Mouse (Mus musculus) forebrain, embryonic 14.5 days (tissue): ENCODE results near the gene Trim38. TPM values are rescaled to one million over a fixed set of nuclear protein-coding genes. Genes with fewer than 3 reads are reported as not detected.
"Not testable (repeated sequence)": the region's sequence is repeated elsewhere in the genome, so short reads cannot be mapped to it uniquely, and the experiment has no call there.

Experiments used
- ATAC-seq: fragments of 200-750 bp; cut with Nextera tagmentation; 2 replicates; pipeline ENCODE4 v1.8.0; 2017; ENCODE audit warnings: mild to moderate bottlenecking, moderate library complexity
- DNase-seq: peaks from one replicate; pipeline ENCODE4 v3.0.0-alpha.2; 2015; ENCODE audit warnings: low spot score
- H3K27ac ChIP-seq: fragments of 300-500 bp; sonication (generic); 2 replicates; pipeline ENCODE4 v1.5.1; 2014; ENCODE audit warnings: low read depth, mild to moderate bottlenecking, control low read depth, low read length, moderate library complexity
- H3K27me3 ChIP-seq: fragments of 300-500 bp; sonication (generic); replicated peaks from 2 replicates; pipeline ENCODE4 v1.6.1; 2014; ENCODE audit warnings: low read length, control low read depth, mixed read lengths; ENCODE audit not compliant: control insufficient read depth, insufficient read depth
- H3K36me3 ChIP-seq: fragments of 300-500 bp; sonication (generic); 2 replicates; pipeline ENCODE4 v1.6.1; 2014; ENCODE audit warnings: low read length, control low read depth; ENCODE audit not compliant: control insufficient read depth, insufficient read depth
- H3K4me1 ChIP-seq: fragments of 300-500 bp; sonication (generic); 2 replicates; pipeline ENCODE4 v1.6.1; 2014; ENCODE audit warnings: antibody characterized with exemption, low read length, control low read depth; ENCODE audit not compliant: control insufficient read depth, insufficient read depth
- H3K4me2 ChIP-seq: fragments of 300-500 bp; sonication (generic); 2 replicates; pipeline ENCODE4 v1.6.1; 2014; ENCODE audit warnings: mild to moderate bottlenecking, control low read depth, low read length
- H3K4me3 ChIP-seq: fragments of 300-500 bp; sonication (generic); 2 replicates; pipeline ENCODE4 v1.5.1; 2014; ENCODE audit warnings: low read depth, low read length, control low read depth
- H3K9ac ChIP-seq: fragments of 300-500 bp; sonication (generic); 2 replicates; pipeline ENCODE4 v1.6.1; 2014; ENCODE audit warnings: mild to moderate bottlenecking, low read length, control low read depth, moderate library complexity
- H3K9me3 ChIP-seq: fragments of 300-500 bp; sonication (generic); replicated peaks from 2 replicates; pipeline ENCODE4 v1.6.1; 2016; ENCODE audit warnings: low read length, control low read depth, mixed read lengths; ENCODE audit not compliant: control insufficient read depth
- WGBS: fragments of 180-500 bp; shearing (Covaris S2); extraction: QIAGEN DNeasy Blood & Tissue Kit; methylation state at CpG from one replicate; pipeline ENCODE4 v1.1.7; 2014; 5-methylcytosine and 5-hydroxymethylcytosine counted together
- polyA plus RNA-seq: library from polyadenylated mRNA; unstranded; fragments of >200 nt; fragmentation: Nextera tagmentation; extraction: Ambion mirVana; gene quantifications from 2 replicates; pipeline ENCODE4 v1.2.1, GENCODE M21; 2014

Gene Trim38
- polyA plus RNA-seq, 1 experiment from 2014 or later, result not detected

DNA sequence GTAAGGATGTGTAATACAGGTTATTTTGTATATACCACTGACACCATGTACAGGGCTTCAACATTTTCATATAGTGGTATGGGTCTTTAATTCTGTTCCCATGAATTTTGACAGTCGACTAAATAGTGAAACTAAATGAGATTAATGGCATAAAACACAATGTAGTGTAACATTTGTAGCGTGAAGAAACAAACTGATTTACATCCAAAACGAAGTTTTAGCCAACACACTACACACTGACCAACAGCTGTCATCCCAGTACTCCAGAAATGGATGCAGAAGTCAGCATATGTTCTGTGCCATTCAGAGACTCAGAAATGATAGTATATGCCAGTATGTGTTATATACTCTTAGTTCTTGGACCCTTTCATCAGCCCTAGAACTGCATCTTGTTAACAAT, 11.8 kb upstream of the Trim38 start:
- peak overlapping the region; percentile 67; the same call in 1 of the 2 replicates for H3K4me2 ChIP-seq
- no peak for ATAC-seq
- H3K27ac ChIP-seq, result no peak overlapping the region
- H3K9ac ChIP-seq, result no peak overlapping the region
- H3K36me3 ChIP-seq, result no peaks in the 10 kb centered on the region
- peaks cover 16% of the 10 kb centered on the region for H3K4me1 ChIP-seq
- no peaks in the 10 kb centered on the region for H3K27me3 ChIP-seq
- H3K4me3 ChIP-seq, result no peak overlapping the region
- WGBS, result 43% methylated on average over 3 of the region's 3 CpGs
- H3K9me3 ChIP-seq, result no peaks in the 10 kb centered on the region
- no peak for DNase-seq

DNA sequence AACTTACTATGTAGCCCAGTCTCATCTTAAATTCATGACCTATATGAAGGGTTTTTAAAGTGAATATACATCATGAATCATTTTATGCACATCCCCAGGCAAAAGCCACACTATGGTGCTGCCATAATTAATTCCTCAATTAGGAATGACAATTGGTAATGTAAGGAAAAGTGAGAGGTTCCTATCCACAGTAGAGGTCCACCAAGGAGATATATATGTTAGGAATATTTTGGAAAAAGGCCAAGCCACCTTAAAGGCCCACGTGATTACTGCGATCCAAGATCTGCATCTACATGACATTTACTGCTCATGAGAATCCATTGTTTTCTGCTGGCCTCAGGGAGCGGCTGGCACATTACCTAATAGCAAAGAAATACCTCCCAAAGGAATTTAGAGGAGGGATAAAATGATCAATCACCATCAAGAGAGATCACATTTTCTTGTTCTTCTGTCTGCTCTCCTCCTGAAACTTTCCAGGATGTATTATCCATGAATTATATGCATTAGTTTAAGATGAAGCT, 10.4 kb upstream of the Trim38 start:
- Histone ChIP-seq H3K4me2 (no peak overlapping the region), H3K4me3 (no peak overlapping the region), H3K4me1 (peaks cover 27% of the 10 kb centered on the region), H3K27ac (no peak overlapping the region), H3K9me3 (no peaks in the 10 kb centered on the region), H3K27me3 (no peaks in the 10 kb centered on the region), H3K36me3 (no peaks in the 10 kb centered on the region), H3K9ac (no peak overlapping the region)
- ATAC-seq (no peak), DNase-seq (no peak)
- WGBS, result 78% methylated on average over 3 of the region's 3 CpGs

DNA sequence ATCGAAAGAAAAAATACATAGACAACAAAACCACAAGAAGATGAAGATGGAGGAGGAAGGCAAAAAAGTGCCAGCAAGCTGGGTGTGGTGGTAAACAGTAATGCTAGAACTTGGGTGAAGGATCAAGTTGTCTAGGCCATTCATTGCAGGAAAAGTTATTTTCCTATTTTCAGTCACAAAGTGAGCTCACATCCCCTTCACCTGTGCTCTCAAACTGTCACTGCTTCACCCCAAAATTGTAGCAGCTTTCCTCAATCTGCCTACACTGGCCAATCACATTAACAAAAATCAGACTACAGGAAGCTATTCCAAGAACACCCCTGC, 9.8 kb upstream of the Trim38 start:
- H3K9ac ChIP-seq, result peak overlapping the region; percentile 64
- ATAC-seq, result no peak
- 84% methylated on average over 1 of the region's 1 CpGs for WGBS

DNA sequence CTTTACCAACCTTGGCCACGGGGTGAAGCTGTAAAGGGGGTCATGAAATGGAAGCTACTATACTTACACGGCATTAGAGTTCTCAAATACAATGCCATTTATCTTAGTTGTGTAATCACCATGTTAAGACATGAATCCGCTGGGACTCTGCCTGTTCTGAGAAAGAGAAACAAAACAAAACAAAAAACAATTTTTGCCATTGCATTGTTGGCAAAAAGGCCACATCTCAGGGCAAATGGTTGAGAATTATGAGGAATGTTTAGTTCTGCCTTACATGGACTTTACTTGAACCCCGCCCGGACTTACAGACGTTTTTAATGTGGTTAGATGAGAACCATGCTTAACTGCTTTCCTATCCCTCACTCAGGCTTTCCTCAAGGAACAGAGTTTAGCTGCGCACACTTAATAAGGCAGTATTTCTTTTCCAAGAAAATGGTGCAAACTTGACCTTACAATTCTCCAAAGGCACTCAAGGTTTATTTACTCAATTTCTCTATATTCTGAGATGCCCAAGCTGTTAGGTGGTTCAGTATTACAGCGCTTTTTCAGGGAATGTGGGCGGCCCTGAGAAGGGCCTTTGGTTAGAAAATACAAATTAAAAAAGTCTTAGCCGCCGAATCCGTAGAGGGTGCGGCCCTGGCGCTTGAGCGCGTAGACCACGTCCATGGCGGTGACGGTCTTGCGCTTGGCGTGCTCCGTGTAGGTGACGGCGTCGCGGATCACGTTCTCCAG, 9.3 kb upstream of the Trim38 start:
- Histone ChIP-seq H3K9me3 (no peaks in the 10 kb centered on the region), H3K27me3 (no peaks in the 10 kb centered on the region), H3K9ac (peak overlapping the region; percentile 64), H3K4me2 (peak overlapping the region; percentile 89), H3K27ac (peak overlapping the region; percentile 88), H3K4me1 (peaks cover 31% of the 10 kb centered on the region), H3K4me3 (peak overlapping the region; percentile 53), H3K36me3 (no peaks in the 10 kb centered on the region)
- no peak; the same call in 1 of the 2 replicates for ATAC-seq
- WGBS, result 1% methylated on average over 18 of the region's 27 CpGs
- peak; percentile 38 for DNase-seq

More for the DNA sequence above, 9.8 kb upstream of the Trim38 start:
- peak overlapping the region; percentile 89 for H3K4me2 ChIP-seq
- H3K27ac ChIP-seq, result peak overlapping the region; percentile 88; the same call in 1 of the 2 replicates
- no peak for DNase-seq
- H3K4me1 ChIP-seq, result peaks cover 31% of the 10 kb centered on the region
- peak overlapping the region; percentile 53; the same call in 1 of the 2 replicates for H3K4me3 ChIP-seq
- H3K9me3 ChIP-seq, result no peaks in the 10 kb centered on the region
- H3K27me3 ChIP-seq, result no peaks in the 10 kb centered on the region
- H3K36me3 ChIP-seq, result no peaks in the 10 kb centered on the region

DNA sequence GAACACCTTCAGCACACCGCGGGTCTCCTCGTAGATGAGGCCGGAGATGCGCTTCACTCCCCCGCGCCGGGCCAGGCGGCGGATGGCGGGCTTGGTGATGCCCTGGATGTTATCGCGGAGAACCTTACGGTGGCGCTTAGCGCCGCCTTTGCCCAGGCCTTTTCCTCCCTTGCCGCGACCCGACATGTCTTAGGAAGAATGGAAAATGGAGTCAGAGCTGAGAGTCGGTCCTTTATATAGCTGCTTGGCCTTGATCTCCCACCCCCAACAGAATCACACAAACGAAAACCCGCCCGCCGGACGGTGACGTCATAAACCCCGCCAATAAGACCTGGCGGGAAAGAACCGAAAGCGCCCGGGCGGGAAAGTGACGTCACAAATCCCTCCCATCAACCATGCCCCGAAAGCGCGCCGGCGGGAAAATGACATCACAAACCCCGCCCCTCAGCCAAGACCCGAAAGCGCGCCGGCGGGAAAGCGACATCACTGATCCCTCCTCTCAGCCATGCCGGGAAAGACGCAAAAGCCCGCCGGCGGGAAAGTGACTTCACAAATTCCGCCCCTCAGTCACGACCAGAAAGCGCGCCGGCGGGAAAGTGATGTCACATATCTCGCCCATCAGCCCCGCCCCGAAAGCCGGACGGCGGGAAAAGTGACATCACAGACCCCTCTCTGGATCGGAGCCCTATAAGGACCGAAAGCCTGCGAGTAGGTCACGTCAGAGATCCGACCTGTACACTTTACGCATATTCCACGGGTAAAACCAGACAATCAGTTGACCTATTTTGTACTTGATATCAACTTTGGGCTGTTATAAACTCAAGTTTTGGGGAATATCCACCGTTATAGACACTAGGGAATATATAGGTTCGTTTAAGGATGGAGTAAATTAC, 8.5 kb upstream of the Trim38 start, which contains the start of gene Hist1h4a:
Gene Hist1h4a (minus strand): TSS at position 259 of the 893 bp plus-strand sequence.
- Histone ChIP-seq H3K27ac (peak within 1 kb of the TSS; percentile 88), H3K4me1 (peaks cover 31% of the 10 kb centered on the region), H3K4me3 (peak within 1 kb of the TSS; percentile 53), H3K9ac (peak within 1 kb of the TSS; percentile 64), H3K36me3 (no peaks in the 10 kb centered on the region), H3K9me3 (no peaks in the 10 kb centered on the region), H3K4me2 (peak within 1 kb of the TSS; percentile 89), H3K27me3 (no peaks in the 10 kb centered on the region)
- ATAC-seq, result peak; percentile 80
- DNase-seq, result peak; percentile 99
- under 1% methylated on average over 67 of the region's 72 CpGs for WGBS

DNA sequence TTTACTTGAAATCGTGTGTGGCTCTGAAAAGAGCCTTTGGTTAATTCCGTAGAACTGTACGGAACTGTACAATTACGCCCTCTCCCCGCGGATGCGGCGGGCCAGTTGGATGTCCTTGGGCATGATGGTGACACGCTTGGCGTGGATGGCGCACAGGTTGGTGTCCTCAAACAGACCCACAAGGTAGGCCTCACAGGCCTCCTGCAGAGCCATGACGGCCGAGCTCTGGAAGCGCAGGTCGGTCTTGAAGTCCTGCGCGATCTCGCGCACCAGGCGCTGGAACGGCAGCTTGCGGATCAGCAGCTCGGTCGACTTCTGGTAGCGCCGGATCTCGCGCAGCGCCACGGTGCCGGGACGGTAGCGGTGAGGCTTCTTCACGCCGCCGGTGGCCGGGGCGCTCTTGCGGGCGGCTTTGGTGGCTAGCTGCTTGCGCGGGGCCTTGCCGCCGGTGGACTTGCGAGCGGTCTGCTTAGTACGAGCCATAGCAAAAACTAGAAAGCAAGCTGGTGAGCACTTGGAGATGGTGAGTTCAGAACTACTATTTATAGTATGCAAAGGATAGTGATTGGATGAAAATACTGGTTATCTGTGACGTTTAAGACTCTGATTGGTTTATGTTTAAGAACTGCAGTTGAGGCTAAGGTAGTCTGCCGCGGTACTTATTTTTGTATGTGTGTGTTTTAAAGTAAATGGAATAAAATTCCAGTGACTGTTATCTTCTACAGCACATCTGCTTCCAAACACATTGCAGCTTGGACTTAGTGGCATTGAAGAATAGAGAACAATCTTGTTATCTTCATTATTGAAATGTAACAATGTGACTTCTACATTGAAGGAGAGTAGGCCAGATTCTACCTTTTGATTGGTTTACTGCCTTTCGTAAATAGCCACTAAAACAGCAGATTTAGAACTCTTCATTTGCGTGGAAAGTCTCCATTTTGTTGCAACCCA, 7.6 kb upstream of the Trim38 start, which contains the start of gene Hist1h3a:
Gene Hist1h3a (minus strand): TSS at position 516 of the 951 bp plus-strand sequence.
- H3K4me3 ChIP-seq, result peak within 1 kb of the TSS; percentile 53
- H3K4me2 ChIP-seq, result peak within 1 kb of the TSS; percentile 89
- WGBS, result under 1% methylated on average over 25 of the region's 52 CpGs
- H3K36me3 ChIP-seq, H3K27me3 ChIP-seq, H3K9me3 ChIP-seq: not testable (repeated sequence)
- peaks cover 31% of the 10 kb centered on the region for H3K4me1 ChIP-seq
- DNase-seq (peak; percentile 96), ATAC-seq (peak; percentile 67)
- peak within 1 kb of the TSS; percentile 88 for H3K27ac ChIP-seq
- peak within 1 kb of the TSS; percentile 61 for H3K9ac ChIP-seq

DNA sequence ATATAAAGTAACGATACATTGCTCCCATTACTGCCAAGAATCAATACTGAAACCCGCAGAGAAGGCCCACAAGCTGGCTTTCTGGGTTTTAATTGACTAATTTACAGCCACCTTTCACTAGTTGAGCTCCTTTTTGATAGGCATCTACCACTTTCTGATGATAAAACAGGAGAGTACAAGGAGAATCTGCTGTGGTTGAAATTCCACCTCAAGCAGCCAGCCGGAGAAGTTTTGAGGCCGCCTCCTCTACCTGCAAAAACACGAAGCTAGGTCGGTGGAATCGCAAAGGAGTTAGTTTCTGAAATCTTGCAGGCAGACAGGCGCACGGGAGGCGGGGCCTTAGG, 6.5 kb upstream of the Trim38 start:
- DNase-seq (no peak), ATAC-seq (no peak)
- Histone ChIP-seq H3K9ac (peak overlapping the region; percentile 21; the same call in 1 of the 2 replicates), H3K36me3 (no peaks in the 10 kb centered on the region), H3K4me2 (peak overlapping the region; percentile 89), H3K27me3 (no peaks in the 10 kb centered on the region), H3K4me1 (peaks cover 27% of the 10 kb centered on the region), H3K27ac (peak overlapping the region; percentile 88), H3K9me3 (no peaks in the 10 kb centered on the region), H3K4me3 (peak overlapping the region; percentile 53)
- WGBS, result 1% methylated on average over 10 of the region's 10 CpGs
